Mouse (Mus musculus): ENCODE measurements around the gene Ddx21.
"Not testable (repeated sequence)": the region's sequence is repeated elsewhere in the genome, so short reads cannot be mapped to it uniquely, and the experiment has no call there.

The Ddx21 gene

DNA sequence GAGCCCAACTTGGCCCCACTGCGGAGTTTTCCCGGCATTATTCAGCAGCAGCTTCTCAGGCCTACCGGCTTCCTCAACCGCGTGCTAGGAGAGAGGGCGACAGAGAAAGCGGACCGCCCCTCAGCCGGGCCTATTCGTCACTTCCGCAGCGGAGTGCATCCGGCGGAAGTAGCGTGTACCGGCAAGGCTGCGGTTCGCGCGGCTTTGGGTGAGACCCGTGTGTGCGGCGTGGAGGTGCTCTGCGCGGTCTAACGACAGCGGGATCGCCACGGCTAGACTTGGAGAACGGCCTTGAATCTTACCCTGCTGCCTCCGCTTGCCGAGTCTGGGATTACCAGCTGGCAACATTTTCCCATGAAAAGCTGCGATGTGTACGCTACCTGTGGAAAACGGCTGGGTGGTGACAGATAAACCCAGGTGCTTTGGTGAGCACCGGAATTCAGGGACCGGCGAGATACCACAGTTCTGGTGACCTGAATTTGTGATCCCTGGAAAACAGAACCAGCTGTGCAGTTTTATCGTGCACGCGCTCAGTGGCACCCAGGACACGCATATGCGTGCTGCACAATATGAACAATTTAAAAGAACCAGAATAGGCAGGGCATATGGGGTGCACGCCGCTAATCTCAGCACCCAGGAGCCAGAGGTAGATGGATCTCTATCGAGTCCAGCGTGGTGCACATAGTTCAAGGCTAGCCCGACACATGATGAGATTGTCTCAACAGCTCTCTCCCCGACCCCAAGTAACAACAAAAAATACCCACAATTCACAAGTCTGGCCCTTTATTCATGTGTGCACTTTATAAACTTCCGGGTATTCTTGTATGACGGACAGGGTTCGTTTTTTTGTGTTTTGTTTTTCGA, at the start of gene Ddx21:
Ddx21 (minus strand) TSS at position 105 of the 864 bp plus-strand sequence.
- DNase-seq (ENCODE audit: low spot score in 2 of 2): peak; percentile 74 to 86

- peak; percentile 90 to 91 for DNase-seq (ENCODE audit: low spot score in 2 of 2)
Measured at GRCm38 (mm10) chr10:62650881-62651810, 49.1 kb upstream of the Ddx21 start, which contains the start of gene Ddx50. Ddx50 (minus strand) TSS chr10:62651218.

GRCm38 (mm10) chr10:62650358-62650782, 48.3 kb upstream of the Ddx21 start:
- no peak for DNase-seq (ENCODE audit: low spot score in 2 of 2)

- DNase-seq (ENCODE audit: low spot score in 2 of 2): no peak
Measured at GRCm38 (mm10) chr10:62604161-62604560, 2.1 kb upstream of the Ddx21 start.

GRCm38 (mm10) chr10:62603233-62604030, 1.4 kb upstream of the Ddx21 start:
- no peak for DNase-seq (ENCODE audit: low spot score in 2 of 2)

DNA sequence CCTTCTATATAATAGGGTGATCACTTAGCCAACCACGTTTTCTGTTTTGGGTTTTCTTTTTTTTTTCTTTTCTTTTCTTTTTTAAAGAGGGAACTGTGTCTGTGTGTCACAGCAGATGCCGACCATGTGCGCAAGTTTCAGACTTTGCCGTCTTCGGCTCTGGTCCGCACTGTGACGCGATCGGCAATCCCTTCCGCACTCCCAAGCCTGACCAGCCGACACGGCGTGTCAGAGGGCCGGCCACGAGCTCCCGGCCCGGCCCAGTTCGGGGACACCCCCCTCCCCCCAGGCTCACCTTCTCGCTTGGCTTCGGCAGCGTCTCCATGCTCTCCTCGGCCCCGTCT, 276 bp downstream of the Ddx21 start:
- DNase-seq (ENCODE audit: low spot score in 2 of 2): no peak

- no peak for DNase-seq (ENCODE audit: low spot score in 2 of 2)
Measured at GRCm38 (mm10) chr10:62601053-62601791, 859 bp downstream of the Ddx21 start.

DNA sequence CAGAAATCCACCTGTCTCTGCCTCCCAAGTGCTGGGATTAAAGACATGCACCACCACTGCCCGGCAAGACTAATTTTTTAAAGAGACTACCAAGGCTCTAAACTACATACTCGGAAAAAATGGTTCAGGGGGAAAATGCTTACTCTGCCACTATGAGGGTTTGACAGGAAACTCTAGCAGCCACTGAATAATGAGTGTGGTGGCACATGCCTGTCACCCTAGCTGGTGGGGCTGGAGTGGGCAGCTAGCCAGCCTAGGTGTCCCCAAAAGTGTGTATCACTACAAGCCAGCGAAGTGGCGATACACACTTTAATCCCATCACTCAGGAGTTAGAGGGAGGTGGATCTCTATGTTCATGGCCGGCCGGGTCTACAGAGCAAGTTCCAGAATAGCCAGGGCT, 2.0 kb downstream of the Ddx21 start:
- no peak for DNase-seq (ENCODE audit: low spot score in 2 of 2)

DNA sequence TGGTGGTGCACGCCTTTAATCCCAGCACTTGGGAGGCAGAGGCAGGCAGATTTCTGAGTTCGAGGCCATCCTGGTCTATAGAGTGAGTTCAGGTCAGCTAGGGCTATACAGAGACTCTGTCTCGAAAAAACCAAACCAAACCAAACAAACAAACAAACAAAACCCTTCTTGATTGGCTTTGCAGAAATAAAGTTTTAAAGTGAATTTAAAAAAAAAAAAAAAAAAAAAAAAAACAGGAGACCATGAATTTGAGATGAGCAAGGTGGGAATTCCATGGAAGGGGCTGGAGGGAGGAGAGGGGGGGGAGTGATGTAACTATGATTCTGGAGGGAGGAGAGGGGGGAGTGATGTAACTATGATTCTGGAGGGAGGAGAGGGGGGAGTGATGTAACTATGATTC, 2.8 kb downstream of the Ddx21 start:
- DNase-seq (ENCODE audit: low spot score in 2 of 2): not testable (repeated sequence)

DNA sequence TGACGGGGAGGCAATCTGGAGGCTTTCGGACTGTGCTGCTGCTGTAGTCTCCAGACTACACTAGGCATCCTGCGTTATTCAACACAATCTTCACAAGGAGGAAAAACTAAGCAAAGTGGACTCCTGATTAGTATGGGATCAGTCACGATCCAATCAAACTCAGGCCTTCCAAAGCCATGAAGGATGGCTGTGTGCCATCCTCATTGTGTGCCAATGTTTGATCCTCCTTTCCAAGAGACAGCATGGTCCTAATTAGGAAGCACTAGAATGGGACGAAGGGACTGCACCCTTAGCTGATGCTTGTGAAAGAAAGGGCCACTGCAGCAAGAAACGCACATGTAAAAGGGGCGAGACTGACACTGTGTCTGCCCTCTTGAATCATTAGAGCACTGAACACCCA, 9.6 kb downstream of the Ddx21 start:
- no peak for DNase-seq (ENCODE audit: low spot score in 2 of 2)

DNA sequence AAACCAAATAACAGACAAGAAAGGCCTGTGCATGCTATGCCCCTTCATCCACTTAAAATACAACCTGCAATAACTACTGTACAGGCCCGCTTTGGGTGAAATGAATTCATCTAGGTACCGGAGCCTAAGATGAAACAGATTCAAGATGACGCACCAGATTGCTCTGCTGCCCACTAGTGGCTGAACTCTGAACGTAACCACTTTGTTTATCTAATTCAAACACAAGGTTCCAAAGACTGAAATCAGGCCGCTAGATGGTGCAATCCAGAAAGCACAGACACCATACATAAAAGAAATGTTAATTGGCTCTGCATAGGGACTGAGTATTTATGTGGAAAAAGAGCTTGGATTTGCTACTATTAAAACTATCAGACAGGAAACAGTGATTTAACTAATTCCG, 11.9 kb downstream of the Ddx21 start:
- DNase-seq (ENCODE audit: low spot score in 2 of 2): peak; percentile 68 to 83

- DNase-seq (ENCODE audit: low spot score in 2 of 2): no peak
Measured at GRCm38 (mm10) chr10:62588616-62589015, 13.5 kb downstream of the Ddx21 start.

- no peak for DNase-seq (ENCODE audit: low spot score in 2 of 2)
Measured at GRCm38 (mm10) chr10:62583245-62583644, 18.8 kb downstream of the Ddx21 start.

DNA sequence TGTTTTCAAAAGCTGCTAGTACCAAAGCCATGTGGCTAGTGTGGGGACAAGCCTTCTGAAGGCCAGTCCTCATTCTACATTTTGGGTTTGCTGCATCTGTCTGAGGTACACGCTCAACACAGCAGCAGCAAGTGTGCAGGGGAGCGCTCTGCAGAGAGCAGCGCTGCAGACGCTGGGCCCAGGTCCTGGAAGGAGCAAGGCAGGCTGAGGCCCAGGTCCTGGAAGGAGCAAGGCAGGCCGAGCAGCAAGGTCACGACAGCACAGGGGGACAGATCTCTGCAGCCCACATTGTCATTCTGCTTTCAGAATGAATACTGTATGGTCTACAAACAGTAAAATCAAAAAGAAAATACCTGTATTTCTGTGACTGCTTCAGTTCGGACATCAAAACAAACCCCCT, 19.4 kb downstream of the Ddx21 start:
- DNase-seq (ENCODE audit: low spot score in 2 of 2): no peak

DNA sequence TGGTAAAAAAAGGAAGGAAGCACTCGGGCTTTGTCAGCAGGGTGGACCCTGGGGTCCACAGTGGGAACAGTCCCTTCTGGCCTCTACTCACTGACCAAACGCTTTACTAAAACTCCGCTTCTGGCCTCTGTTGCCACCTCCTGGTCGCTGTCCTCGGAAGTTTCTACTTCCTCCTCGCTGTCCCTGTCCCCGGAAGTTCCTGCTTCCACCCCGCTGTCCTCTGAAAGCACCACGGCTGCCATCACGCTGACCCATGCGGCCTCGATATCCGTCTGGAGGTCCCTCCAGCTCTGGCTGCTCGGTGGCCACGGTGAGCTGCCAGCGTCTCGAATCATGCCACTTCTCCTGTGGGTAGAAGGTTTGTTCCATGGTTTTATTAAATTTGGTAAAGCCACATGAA, 19.8 kb downstream of the Ddx21 start:
- DNase-seq (ENCODE audit: low spot score in 2 of 2): no peak

DNA sequence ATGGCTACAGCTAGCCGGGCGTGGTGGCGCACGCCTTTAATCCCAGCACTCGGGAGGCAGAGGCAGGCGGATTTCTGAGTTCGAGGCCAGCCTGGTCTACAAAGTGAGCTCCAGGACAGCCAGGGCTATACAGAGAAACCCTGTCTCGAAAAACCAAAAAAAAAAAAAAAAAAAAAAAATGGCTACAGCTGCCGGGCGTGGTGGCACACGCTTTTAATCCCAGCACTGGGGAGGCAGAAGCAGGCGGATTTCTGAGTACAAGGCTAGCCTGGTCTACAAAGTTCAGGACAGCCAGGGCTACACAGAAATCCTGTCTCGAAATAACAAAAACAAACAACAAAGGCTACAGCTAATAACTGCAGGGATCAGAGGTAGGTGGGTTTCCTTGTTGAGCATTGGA, 23.0 kb downstream of the Ddx21 start:
- DNase-seq (ENCODE audit: low spot score in 2 of 2): not testable (repeated sequence)

DNA sequence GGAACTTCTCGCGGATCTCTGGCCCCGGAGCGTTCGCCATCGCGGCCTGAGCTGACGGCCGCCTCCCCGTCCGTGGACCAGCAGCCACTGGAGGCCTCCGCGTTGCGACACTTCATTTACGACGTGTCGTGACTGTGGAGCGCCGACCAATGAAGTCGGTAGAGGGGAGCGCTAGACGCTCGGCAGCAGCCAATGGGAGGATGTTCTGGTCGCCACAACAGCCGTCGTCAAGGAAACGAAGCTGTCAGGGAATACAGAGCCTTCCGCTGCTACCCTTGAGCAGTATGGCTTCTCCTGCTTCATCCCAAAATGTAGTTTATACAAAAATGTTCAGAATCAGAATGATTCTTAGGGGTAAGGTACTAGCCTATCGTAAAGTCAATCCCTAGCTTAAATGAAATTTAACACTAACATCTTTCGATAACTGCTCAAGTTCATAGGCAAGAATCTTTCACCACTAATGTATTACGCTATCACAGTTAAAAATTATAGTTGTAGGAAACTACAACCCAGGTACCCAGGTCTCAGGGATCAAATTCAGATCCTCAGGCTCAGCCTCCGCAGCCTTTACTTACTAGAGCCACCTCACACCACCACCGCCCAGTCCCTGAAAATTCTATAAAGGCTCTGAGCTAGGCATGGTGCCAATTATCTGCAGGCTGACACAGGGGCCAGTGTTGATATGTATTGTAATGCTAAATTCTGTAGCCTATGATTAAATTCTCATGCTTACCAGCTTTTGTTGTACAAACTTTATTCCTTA, 23.6 kb downstream of the Ddx21 start, which contains the start of gene Kif1bp:
Kif1bp (minus strand) TSS at position 120 of the 763 bp plus-strand sequence.
- DNase-seq (ENCODE audit: low spot score in 2 of 2): peak; percentile 89 to 93

DNA sequence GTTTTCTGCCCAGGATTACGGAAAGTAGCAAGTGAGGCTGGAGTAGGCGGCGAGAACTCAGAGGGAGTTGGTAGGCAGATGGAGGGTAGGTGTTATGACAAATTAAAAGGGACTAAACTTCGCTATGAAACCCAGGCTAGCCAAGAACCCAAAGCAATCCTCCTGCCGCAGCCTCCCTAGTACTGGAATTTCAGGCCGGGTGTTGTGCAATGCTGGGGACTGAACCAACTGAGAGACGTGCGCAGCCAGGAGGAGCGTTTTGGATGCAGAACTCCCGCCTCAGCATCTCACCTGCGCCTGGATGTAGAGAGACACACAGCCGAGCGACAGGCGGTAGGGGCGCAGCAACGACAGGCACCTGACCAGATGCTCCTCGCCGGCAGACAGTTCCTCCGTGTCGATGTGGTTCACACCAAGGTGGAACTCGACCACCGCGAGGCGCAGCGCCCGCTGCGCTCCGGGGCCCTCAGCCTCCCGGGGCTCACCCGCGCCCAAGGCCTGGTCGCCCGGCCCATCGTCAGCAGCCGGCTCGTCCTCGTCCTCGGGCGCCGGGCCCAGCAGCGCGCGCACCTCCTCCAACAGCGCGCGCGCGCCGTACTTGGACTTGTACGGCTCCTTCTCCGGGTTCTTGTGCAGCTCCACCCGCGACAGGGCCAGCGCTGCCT, 24.3 kb downstream of the Ddx21 start:
- no peak for DNase-seq (ENCODE audit: low spot score in 2 of 2)

- no peak for DNase-seq (ENCODE audit: low spot score in 2 of 2)
Measured at GRCm38 (mm10) chr10:62575001-62575400, 27.1 kb downstream of the Ddx21 start.
